Mouse (Mus musculus): ENCODE measurements at regions not wholly inside any gene's neighbourhood (a gene's known extent, or its start where the extent isn't known, plus 50 kb on each side); places are given as distances from the start of the nearest gene placed in this dataset.
"Not testable (repeated sequence)": the region's sequence is repeated elsewhere in the genome, so short reads cannot be mapped to it uniquely, and the experiment has no call there.

DNA sequence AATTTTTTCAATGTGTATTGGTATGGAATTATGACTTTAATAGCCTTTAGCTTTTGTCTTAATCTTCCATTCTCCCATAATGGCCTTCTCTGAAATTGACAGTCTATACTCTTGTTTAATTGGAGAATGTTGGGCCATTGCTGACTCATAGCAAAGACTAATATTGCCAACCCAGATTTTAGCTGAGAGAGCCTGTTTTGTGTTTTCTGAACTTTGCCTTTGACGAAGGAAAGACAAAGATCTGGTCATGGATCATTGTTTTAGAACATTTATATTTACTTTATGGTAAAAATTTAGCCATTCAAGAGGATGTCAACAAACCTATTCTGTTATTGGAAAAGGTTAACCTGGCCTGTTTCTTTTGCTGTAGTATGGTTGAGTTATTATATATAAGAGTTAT is 512.1 kb downstream of the Cypt12 start:
- WGBS: 61% methylated on average over 1 of the region's 1 CpGs
- H3K4me1 ChIP-seq (ENCODE audit: control insufficient read depth, insufficient read depth, low read length): no peaks in the 10 kb centered on the region
- TF ChIP-seq POLR2A (IDR thresholded peaks at IDR 0.05; ENCODE audit: borderline replicate concordance, control insufficient read depth, low read depth, low read length) (no peak), CTCF (IDR thresholded peaks at IDR 0.05; ENCODE audit: control insufficient read depth, insufficient read depth, low read length) (no peak)
- H3K27ac ChIP-seq (ENCODE audit: control insufficient read depth, insufficient read depth, low read depth, low read length, poor library complexity): no peak overlapping the region
- H3K4me3 ChIP-seq (replicated peaks; ENCODE audit: control insufficient read depth, low read depth, low read length): no peak overlapping the region

DNA sequence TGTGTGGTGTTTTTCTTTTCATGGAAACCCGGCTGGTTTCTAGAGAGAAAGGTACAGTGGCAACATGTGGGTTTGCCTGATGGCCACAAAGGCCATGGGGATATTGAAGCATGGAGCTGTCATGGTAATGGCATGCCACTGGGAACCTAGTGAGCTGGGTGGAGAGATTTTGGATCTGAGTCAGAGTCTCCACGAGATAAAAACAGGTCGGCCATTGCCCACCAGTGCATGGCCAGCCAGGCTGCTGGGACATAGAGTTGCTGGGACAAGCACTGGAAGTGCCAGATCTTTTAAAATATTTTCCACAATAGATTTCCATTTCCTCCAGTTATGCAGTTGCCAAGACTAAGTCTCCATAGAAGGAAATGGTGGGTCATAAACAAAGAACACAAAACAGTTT is 523.6 kb downstream of the Cypt12 start:
- Histone ChIP-seq H3K4me1 (ENCODE audit: control insufficient read depth, insufficient read depth, low read length) (no peaks in the 10 kb centered on the region), H3K4me3 (replicated peaks; ENCODE audit: control insufficient read depth, low read depth, low read length) (no peak overlapping the region), H3K27ac (ENCODE audit: control insufficient read depth, insufficient read depth, low read depth, low read length, poor library complexity) (no peak overlapping the region)
- 78% methylated on average over 3 of the region's 3 CpGs for WGBS
- TF ChIP-seq CTCF (IDR thresholded peaks at IDR 0.05; ENCODE audit: control insufficient read depth, insufficient read depth, low read length): no peak
- no peak for TF ChIP-seq POLR2A (IDR thresholded peaks at IDR 0.05; ENCODE audit: borderline replicate concordance, control insufficient read depth, low read depth, low read length)

DNA sequence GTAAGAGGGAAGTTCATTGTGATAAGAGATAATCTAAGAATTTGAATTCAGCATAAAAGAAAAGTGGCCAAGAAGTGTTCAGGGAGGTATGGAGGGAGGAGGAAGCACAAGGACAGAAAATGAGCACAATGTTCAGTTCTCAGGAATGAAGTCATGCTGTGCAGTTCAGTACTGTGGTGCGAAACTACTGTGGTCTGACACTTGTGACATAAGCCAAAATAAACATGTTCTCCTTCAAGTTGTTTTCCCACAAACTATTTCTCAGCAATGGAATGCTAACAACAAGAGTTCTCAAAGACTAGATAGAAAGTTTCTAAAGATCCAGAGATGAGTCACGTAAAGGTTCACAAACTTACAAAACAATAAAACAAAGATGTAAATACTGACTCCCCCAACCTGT is 531.3 kb downstream of the Cypt12 start:
- no peak overlapping the region for H3K27ac ChIP-seq (ENCODE audit: control insufficient read depth, insufficient read depth, low read depth, low read length, poor library complexity)
- no peak overlapping the region for H3K4me3 ChIP-seq (replicated peaks; ENCODE audit: control insufficient read depth, low read depth, low read length)
- no peaks in the 10 kb centered on the region for H3K4me1 ChIP-seq (ENCODE audit: control insufficient read depth, insufficient read depth, low read length)
- TF ChIP-seq POLR2A (IDR thresholded peaks at IDR 0.05; ENCODE audit: borderline replicate concordance, control insufficient read depth, low read depth, low read length) (no peak), CTCF (IDR thresholded peaks at IDR 0.05; ENCODE audit: control insufficient read depth, insufficient read depth, low read length) (no peak)
- 75% methylated on average over 2 of the region's 2 CpGs for WGBS

DNA sequence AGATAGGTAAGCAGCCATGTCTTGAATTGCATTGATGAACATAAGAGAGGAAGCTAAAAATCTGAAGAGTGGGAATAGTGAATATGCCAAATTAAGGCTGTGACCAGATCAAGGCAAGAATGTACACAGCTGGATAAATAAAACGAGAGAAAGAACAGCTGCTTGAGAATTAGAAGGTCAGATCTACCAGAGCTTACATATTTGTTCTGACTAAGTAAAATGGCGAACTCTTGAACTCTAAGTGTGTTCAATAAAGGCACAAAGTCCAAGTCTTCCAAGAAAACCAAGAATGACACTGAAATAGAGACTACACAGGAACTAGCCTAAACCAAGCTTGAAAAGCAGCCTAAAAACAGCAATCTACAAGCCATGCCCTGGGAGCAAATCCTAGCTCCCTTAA is 533.8 kb downstream of the Cypt12 start:
- WGBS: 52% methylated on average over 2 of the region's 2 CpGs
- no peak overlapping the region for H3K27ac ChIP-seq (ENCODE audit: control insufficient read depth, insufficient read depth, low read depth, low read length, poor library complexity)
- no peaks in the 10 kb centered on the region for H3K4me1 ChIP-seq (ENCODE audit: control insufficient read depth, insufficient read depth, low read length)
- TF ChIP-seq CTCF (IDR thresholded peaks at IDR 0.05; ENCODE audit: control insufficient read depth, insufficient read depth, low read length) (no peak), POLR2A (IDR thresholded peaks at IDR 0.05; ENCODE audit: borderline replicate concordance, control insufficient read depth, low read depth, low read length) (no peak)
- no peak overlapping the region for H3K4me3 ChIP-seq (replicated peaks; ENCODE audit: control insufficient read depth, low read depth, low read length)

DNA sequence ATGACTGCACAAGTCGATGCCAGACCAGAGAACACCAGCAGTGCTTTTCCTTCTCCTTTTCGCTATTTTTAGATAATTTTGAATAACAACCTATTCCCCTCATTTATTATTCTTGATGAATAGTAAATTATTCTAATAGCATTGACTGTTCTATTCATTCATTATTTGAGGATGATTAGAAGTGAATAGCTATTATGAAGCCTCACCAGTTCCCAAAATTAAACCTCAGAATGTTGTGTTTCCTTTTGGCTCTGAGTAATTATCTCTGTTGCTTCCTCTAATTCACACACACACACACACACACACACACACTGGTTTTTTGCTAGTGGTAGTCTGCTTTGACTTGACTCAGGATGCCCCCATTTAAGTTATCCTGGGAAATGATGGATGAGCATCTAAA is 540.7 kb downstream of the Cypt12 start:
- Histone ChIP-seq H3K27ac (ENCODE audit: control insufficient read depth, insufficient read depth, low read depth, low read length, poor library complexity) (no peak overlapping the region), H3K4me3 (replicated peaks; ENCODE audit: control insufficient read depth, low read depth, low read length) (no peak overlapping the region), H3K4me1 (ENCODE audit: control insufficient read depth, insufficient read depth, low read length) (no peaks in the 10 kb centered on the region)
- TF ChIP-seq CTCF (IDR thresholded peaks at IDR 0.05; ENCODE audit: control insufficient read depth, insufficient read depth, low read length): no peak
- no peak for TF ChIP-seq POLR2A (IDR thresholded peaks at IDR 0.05; ENCODE audit: borderline replicate concordance, control insufficient read depth, low read depth, low read length)
- WGBS: 38% methylated on average over 2 of the region's 2 CpGs

DNA sequence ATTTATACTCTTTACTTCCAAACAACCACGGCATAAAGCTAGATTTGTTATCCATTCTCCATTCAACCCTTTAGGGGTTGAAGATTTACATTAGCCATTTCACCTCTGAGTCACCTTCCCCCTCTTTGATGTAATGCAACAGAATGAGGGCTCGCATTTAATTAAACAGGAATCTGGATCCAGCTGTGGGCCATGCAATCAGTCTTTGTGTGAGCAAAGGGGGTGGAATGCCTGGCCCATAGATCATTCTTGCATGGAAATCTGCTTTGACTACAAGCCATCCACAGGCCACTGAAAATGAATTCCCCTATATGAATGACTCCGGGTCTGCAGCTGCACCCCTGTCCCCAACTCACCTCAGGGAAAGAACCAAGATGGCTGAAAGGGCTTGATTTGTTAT is 574.4 kb downstream of the Cypt12 start:
- H3K27ac ChIP-seq (ENCODE audit: control insufficient read depth, insufficient read depth, low read depth, low read length, poor library complexity): no peak overlapping the region
- no peaks in the 10 kb centered on the region for H3K4me1 ChIP-seq (ENCODE audit: control insufficient read depth, insufficient read depth, low read length)
- no peak overlapping the region for H3K4me3 ChIP-seq (replicated peaks; ENCODE audit: control insufficient read depth, low read depth, low read length)
- TF ChIP-seq CTCF (IDR thresholded peaks at IDR 0.05; ENCODE audit: control insufficient read depth, insufficient read depth, low read length) (no peak), POLR2A (IDR thresholded peaks at IDR 0.05; ENCODE audit: borderline replicate concordance, control insufficient read depth, low read depth, low read length) (no peak)
- WGBS: 66% methylated on average over 3 of the region's 3 CpGs

DNA sequence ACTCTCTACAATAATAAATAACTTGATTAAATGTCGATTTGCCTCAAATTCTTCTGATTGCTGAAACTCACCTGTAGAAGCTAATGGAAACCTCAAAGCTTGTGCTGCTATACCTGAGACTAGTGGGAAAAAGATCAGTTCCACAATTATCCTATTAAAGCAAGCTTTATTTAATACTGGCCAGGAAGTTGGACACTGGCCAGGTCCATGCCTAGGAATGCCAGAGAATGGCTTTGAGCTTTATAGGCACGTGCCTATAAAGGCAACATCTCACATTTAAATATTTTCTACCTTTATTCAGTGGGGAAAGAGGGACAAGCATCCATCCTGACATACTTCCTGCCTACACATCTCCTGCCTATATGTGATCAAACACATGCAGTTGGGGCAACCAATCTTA is 575.8 kb downstream of the Cypt12 start:
- H3K4me3 ChIP-seq (replicated peaks; ENCODE audit: control insufficient read depth, low read depth, low read length): no peak overlapping the region
- 64% methylated on average over 2 of the region's 2 CpGs for WGBS
- H3K27ac ChIP-seq (ENCODE audit: control insufficient read depth, insufficient read depth, low read depth, low read length, poor library complexity): no peak overlapping the region
- no peaks in the 10 kb centered on the region for H3K4me1 ChIP-seq (ENCODE audit: control insufficient read depth, insufficient read depth, low read length)
- no peak for TF ChIP-seq CTCF (IDR thresholded peaks at IDR 0.05; ENCODE audit: control insufficient read depth, insufficient read depth, low read length)
- TF ChIP-seq POLR2A (IDR thresholded peaks at IDR 0.05; ENCODE audit: borderline replicate concordance, control insufficient read depth, low read depth, low read length): no peak

DNA sequence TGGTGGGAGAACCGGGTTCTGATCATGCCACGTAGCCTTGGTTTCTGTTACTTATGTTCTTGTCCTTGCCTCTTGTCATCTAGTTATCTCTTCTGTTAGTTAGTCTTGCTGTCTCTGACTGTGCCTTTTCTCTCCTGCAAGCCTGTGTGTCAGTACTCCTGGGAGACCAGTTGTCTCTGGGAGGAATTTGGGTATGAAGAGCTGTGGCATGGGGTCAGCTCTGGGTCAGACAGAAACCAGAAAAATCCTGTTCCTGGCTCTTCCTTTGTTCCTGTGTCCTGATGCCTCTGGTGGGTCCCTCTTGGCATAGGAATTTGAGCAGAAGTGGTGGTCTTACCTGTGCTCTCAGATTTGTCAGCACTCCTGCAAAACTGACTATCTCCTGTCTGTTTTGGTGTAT is 609.0 kb downstream of the Cypt12 start:
- no peaks in the 10 kb centered on the region for H3K4me1 ChIP-seq (ENCODE audit: control insufficient read depth, insufficient read depth, low read length)
- 88% methylated on average over 2 of the region's 2 CpGs for WGBS
- no peak overlapping the region for H3K27ac ChIP-seq (ENCODE audit: control insufficient read depth, insufficient read depth, low read depth, low read length, poor library complexity)
- TF ChIP-seq CTCF (IDR thresholded peaks at IDR 0.05; ENCODE audit: control insufficient read depth, insufficient read depth, low read length): no peak
- no peak overlapping the region for H3K4me3 ChIP-seq (replicated peaks; ENCODE audit: control insufficient read depth, low read depth, low read length)

DNA sequence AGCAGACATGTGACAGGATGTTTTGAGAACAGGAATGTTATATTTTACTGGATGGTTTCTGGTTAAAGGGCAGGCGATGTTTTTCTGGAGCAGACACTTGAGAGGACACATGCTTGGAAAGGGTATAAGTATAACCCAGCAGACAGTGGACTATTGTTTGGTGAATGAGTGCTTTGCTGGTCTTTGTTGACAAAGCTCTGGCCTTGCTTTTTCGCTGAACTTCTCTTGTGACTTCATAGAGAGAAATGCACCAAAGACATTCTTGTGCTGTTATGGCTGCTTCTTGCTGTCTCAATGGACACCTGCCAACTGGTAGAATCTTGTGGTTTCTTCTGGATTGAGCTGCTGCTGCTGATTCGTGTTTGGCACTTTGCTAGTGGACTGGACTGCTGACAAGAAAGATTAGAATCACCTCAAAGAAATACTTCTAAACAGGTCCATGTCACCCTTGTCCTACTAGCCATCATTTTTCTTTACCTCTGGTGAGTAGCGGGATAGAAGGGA is 612.1 kb downstream of the Cypt12 start:
- no peaks in the 10 kb centered on the region for H3K4me1 ChIP-seq (ENCODE audit: control insufficient read depth, insufficient read depth, low read length)
- H3K4me3 ChIP-seq (replicated peaks; ENCODE audit: control insufficient read depth, low read depth, low read length): no peak overlapping the region
- 50% methylated on average over 4 of the region's 4 CpGs for WGBS
- no peak overlapping the region for H3K27ac ChIP-seq (ENCODE audit: control insufficient read depth, insufficient read depth, low read depth, low read length, poor library complexity)
- TF ChIP-seq CTCF (IDR thresholded peaks at IDR 0.05; ENCODE audit: control insufficient read depth, insufficient read depth, low read length) (no peak), POLR2A (IDR thresholded peaks at IDR 0.05; ENCODE audit: borderline replicate concordance, control insufficient read depth, low read depth, low read length) (no peak)

DNA sequence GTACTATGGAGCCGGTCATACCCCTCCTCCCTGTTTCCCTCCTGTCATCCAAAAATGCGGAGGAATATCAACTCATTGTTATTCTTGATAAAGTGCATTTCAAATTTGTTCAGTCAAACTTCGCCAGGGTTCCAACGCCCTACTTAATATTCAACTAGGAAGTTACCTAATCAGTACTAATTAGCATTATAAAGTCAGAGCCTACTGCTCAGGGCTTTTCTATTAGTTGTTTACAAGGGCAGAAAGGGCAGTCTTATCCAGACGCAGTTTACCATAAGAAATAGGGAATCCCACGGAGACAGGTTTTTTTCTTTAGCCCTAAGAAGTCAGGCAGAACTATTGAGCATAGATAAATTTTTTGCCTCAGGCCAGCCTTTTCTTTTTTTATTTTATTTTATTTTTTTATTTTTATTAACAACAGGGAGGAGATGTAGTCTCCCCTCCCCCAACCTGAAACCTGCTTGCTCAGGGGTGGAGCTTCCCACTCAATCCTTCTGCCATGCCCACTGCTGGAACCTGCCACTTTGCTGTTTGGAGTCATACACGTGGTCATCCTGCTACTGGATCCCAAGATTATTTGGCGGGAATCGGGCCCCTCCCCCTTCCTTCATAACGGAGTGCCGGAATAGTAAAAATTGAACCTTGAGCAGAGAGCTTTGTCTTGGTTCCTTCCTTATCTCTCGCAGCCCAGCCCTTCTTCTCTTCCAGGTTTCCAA is 632.9 kb downstream of the Cypt12 start:
- H3K4me3 ChIP-seq (replicated peaks; ENCODE audit: control insufficient read depth, low read depth, low read length); H3K27ac ChIP-seq (ENCODE audit: control insufficient read depth, insufficient read depth, low read depth, low read length, poor library complexity): not testable (repeated sequence)
- WGBS: 72% methylated on average over 12 of the region's 12 CpGs

More for the DNA sequence above, 632.9 kb downstream of the Cypt12 start:
- not testable (repeated sequence) for H3K4me1 ChIP-seq (ENCODE audit: control insufficient read depth, insufficient read depth, low read length)

Measured in bone marrow, adult 2 months (tissue).